Mouse (Mus musculus) hindbrain, embryonic 15.5 days (tissue): ENCODE measurements around the gene Hba-x. TPM values are rescaled to one million over a fixed set of nuclear protein-coding genes. Genes with fewer than 3 reads are reported as not detected.

Experiments used
- ATAC-seq: fragments of 200-750 bp; cut with Nextera tagmentation; 2 replicates; pipeline ENCODE4 v1.8.0; 2017; ENCODE audit warnings: low read depth, moderate number of reproducible peaks, moderate TSS enrichment; ENCODE audit not compliant: low FRiP score
- H3K27ac ChIP-seq: fragments of 300-500 bp; sonication (generic); replicated peaks from 2 replicates; pipeline ENCODE4 v1.5.1; 2015; ENCODE audit warnings: mild to moderate bottlenecking, inconsistent platforms
- H3K27me3 ChIP-seq: fragments of 300-500 bp; sonication (generic); 2 replicates; pipeline ENCODE4 v1.6.1; 2015; ENCODE audit warnings: control low read depth, inconsistent platforms
- H3K36me3 ChIP-seq: fragments of 300-500 bp; sonication (generic); 2 replicates; pipeline ENCODE4 v1.6.1; 2015; ENCODE audit warnings: control low read depth, inconsistent platforms
- H3K4me1 ChIP-seq: fragments of 300-500 bp; sonication (generic); replicated peaks from 2 replicates; pipeline ENCODE4 v1.6.1; 2015; ENCODE audit warnings: control low read depth, inconsistent platforms
- H3K4me2 ChIP-seq: fragments of 300-500 bp; sonication (generic); 2 replicates; pipeline ENCODE4 v1.6.1; 2015; ENCODE audit warnings: moderate library complexity, mild to moderate bottlenecking, inconsistent platforms
- H3K4me3 ChIP-seq: fragments of 300-500 bp; sonication (generic); 2 replicates; pipeline ENCODE4 v1.5.1; 2015; ENCODE audit warnings: mild to moderate bottlenecking, inconsistent platforms
- H3K9ac ChIP-seq: fragments of 300-500 bp; sonication (generic); 2 replicates; pipeline ENCODE4 v1.6.1; 2015; ENCODE audit warnings: inconsistent platforms
- H3K9me3 ChIP-seq: fragments of 300-500 bp; sonication (generic); 2 replicates; pipeline ENCODE4 v1.6.1; 2016; ENCODE audit warnings: control low read depth, inconsistent platforms
- WGBS: fragments of 180-500 bp; shearing (Covaris S2); methylation state at CpG from one replicate; pipeline ENCODE4 v1.1.7; 2015; 5-methylcytosine and 5-hydroxymethylcytosine counted together
- polyA plus RNA-seq: library from polyadenylated mRNA; unstranded; fragments of >200 nt; fragmentation: Nextera tagmentation; extraction: Ambion mirVana; gene quantifications from 2 replicates; pipeline ENCODE4 v1.2.1, GENCODE M21; 2015

Gene Hba-x
- polyA plus RNA-seq, 1 experiment from 2014 or later = 46.1 TPM

DNA sequence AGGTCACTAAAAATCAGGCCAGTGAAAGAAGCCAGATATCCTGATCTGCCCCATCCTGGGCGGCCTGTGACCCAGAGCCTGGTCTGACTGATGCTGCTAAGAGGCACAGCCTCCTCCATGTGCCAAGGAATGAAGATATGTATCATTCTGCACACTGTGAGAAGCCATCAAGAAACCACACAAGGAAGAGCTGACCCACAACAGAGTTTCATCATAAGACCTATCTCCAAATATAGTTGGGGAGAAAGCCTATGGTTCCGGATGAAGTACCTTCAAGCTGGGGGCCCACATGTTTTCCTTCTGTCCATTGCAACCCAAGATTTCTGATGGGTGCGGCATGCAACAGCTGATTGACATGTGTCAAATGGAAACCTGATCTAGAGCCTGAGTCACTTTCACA is 39.8 kb downstream of the Hba-x start:
- H3K36me3 ChIP-seq = no peaks in the 10 kb centered on the region
- H3K27me3 ChIP-seq = no peaks in the 10 kb centered on the region
- no peak overlapping the region for H3K9ac ChIP-seq
- no peaks in the 10 kb centered on the region for H3K4me1 ChIP-seq
- H3K4me3 ChIP-seq = no peak overlapping the region
- H3K27ac ChIP-seq = no peak overlapping the region
- no peaks in the 10 kb centered on the region for H3K9me3 ChIP-seq
- 90% methylated on average over 3 of the region's 3 CpGs for WGBS
- no peak overlapping the region for H3K4me2 ChIP-seq
- ATAC-seq = no peak

DNA sequence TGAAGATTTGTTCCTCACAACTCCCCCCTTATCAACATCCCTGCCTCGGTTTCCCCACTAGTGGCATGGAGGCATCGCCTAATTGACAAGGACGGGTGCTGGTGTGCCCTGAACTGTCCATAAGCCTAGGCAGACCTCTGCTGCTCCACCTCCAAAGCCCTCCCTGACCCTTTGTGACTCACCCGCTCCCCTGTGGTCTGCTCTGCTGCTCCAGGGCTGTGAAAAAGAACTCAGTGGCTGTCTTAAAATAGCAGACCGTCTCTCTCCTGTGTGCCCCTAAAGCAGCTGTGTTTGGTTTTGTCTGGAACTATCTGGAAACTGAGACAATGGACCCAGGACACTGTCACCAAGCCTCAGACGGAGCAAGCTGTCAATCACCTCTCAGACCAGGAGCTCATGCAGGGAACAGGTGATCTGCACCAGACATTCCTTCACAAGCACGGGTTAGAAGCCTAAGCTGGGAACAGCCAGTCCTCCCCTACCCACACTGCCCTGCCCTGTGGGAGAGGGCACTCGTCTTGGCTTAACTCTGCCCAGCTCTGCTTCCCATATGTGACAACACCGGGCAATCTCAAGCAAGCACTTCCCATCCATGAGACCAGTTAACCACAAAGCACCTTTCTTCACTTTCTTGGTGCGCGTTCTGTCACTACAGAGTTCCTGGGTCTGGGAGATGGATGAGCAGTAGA is 44.5 kb downstream of the Hba-x start:
- no peaks in the 10 kb centered on the region for H3K9me3 ChIP-seq
- no peaks in the 10 kb centered on the region for H3K27me3 ChIP-seq
- WGBS = 70% methylated on average over 11 of the region's 11 CpGs
- H3K4me2 ChIP-seq = no peak overlapping the region
- no peak for ATAC-seq
- H3K27ac ChIP-seq = no peak overlapping the region
- no peak overlapping the region for H3K4me3 ChIP-seq
- 0 out of 2 replicates have a peak, but pooled peaks cover 5% of the 10 kb centered on the region for H3K4me1 ChIP-seq
- H3K36me3 ChIP-seq = no peaks in the 10 kb centered on the region
- no peak overlapping the region for H3K9ac ChIP-seq

DNA sequence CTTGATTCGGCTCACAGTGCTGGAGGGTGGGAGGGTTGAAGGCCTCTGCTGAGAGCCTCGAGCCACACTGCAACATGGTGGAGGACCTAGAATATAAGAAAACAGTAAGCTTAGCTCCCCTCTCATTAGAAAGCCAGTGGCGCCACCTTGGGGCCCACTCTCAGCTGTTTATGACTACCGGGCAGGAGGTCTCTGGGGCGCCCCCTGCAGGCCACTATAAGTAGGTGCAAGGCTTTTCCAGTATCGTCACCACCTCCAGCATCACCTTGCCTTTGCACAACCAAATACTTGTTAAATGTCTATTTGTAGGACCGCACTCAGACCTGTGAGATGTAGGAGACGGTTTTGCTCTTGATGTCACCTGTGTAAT is 45.0 kb downstream of the Hba-x start:
- Histone ChIP-seq H3K9ac (no peak overlapping the region), H3K36me3 (no peaks in the 10 kb centered on the region), H3K9me3 (no peaks in the 10 kb centered on the region), H3K4me1 (0 out of 2 replicates have a peak, but pooled peaks cover 5% of the 10 kb centered on the region), H3K27ac (no peak overlapping the region), H3K27me3 (no peaks in the 10 kb centered on the region), H3K4me2 (no peak overlapping the region), H3K4me3 (no peak overlapping the region)
- WGBS = 35% methylated on average over 8 of the region's 8 CpGs
- ATAC-seq = no peak

DNA sequence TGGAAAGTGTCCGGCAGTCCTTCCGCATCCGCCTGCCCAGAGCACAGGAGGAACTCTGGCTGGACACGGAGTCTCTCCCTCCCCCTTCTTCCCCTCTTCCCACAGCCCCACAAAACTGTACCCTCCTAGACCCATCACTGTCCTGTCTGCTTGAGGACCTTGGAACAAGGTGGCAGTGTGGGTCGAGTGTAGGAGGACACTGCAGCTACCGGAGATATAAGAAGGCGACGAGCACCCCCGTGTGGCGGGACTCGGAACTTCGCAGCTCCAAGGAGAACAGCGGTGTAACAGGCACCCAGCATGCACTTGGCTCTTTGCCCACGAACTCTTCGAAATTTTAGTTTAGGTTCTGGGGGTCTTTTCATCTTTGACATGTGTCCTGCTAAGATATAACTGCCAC is 48.4 kb downstream of the Hba-x start:
- Histone ChIP-seq H3K4me1 (0 out of 2 replicates have a peak, but pooled peaks cover 5% of the 10 kb centered on the region), H3K27me3 (no peaks in the 10 kb centered on the region), H3K27ac (no peak overlapping the region), H3K9ac (no peak overlapping the region), H3K4me2 (peak overlapping the region; percentile 40; the same call in 1 of the 2 replicates), H3K9me3 (no peaks in the 10 kb centered on the region), H3K4me3 (no peak overlapping the region), H3K36me3 (no peaks in the 10 kb centered on the region)
- 8% methylated on average over 15 of the region's 15 CpGs for WGBS
- peak; percentile 79; the same call in 1 of the 2 replicates for ATAC-seq

Other genes with a start within 250 kb of the Hba-x start
- gene Il9r, start 76.1 kb upstream of the Hba-x start, polyA plus RNA-seq = not detected in 2 replicates
- 49.5 and 50.4 TPM in 2 replicates for gene Snrnp25, start 71.0 kb upstream of the Hba-x start, polyA plus RNA-seq
- gene Rhbdf1, start 54.1 kb upstream of the Hba-x start, polyA plus RNA-seq = 24.8 and 29.2 TPM in 2 replicates
- 34.7 and 36.9 TPM in 2 replicates for gene Mpg, start 49.9 kb upstream of the Hba-x start, polyA plus RNA-seq
- 33.5 and 43.9 TPM in 2 replicates for gene Nprl3, start 8.7 kb upstream of the Hba-x start, polyA plus RNA-seq
- gene Hba-a1, start 7.1 kb downstream of the Hba-x start, polyA plus RNA-seq = 2,663 and 3,254 TPM in 2 replicates
- gene Hbq1b, start 10.6 kb downstream of the Hba-x start, polyA plus RNA-seq = 0.51 and 0.95 TPM in 2 replicates
- 6,860 and 8,722 TPM in 2 replicates for gene Hba-a2, start 20.1 kb downstream of the Hba-x start, polyA plus RNA-seq
- gene Hbq1a, start 23.7 kb downstream of the Hba-x start, polyA plus RNA-seq = 0.83 and 2.3 TPM in 2 replicates
- gene Sh3pxd2b, start 71.4 kb downstream of the Hba-x start, polyA plus RNA-seq = 20.8 and 21.1 TPM in 2 replicates
- 46.6 and 46.9 TPM in 2 replicates for gene Ubtd2, start 179.0 kb downstream of the Hba-x start, polyA plus RNA-seq